28 mouse cellular contexts compared by ENCODE assay signal in genomic region chr3:101230201-101230600, GRCm38 (mm10). TPM values are rescaled to one million over a fixed set of nuclear protein-coding genes. Genes with fewer than 3 reads are reported as not detected.
"Had no signal": no experiment of that assay in that cellular context is flagged by ENCODE, and none has a peak within 500 bp of the region (broad histone marks: within the 10 kb centered on the region; RNA-seq: fewer than 3 reads in every experiment).

No protein-coding gene starts in this region.

- H3K4me1 ChIP-seq: heart, embryonic 12.5 days; hindbrain, embryonic 15.5 days; liver, embryonic 13.5 days; liver, embryonic 15.5 days had no signal

- H3K9me3 ChIP-seq: heart, embryonic 10.5 days; heart, embryonic 12.5 days; hindbrain, embryonic 10.5 days; hindbrain, embryonic 12.5 days; hindbrain, embryonic 15.5 days; limb, embryonic 10.5 days; limb, embryonic 12.5 days; liver, embryonic 13.5 days; liver, embryonic 15.5 days had no signal

- H3K4me2 ChIP-seq: heart, embryonic 12.5 days; hindbrain, embryonic 12.5 days; hindbrain, embryonic 15.5 days; limb, embryonic 12.5 days; liver, embryonic 11.5 days; liver, embryonic 13.5 days; liver, embryonic 15.5 days had no signal

- H3K4me3 ChIP-seq: gastrocnemius, adult 2 months; heart, adult 2 months; heart, embryonic 10.5 days; heart, embryonic 12.5 days; hindbrain, embryonic 10.5 days; hindbrain, embryonic 12.5 days; hindbrain, embryonic 15.5 days; left cerebral cortex, adult 2 months; limb, embryonic 10.5 days; limb, embryonic 12.5 days; liver, embryonic 13.5 days; liver, embryonic 15.5 days had no signal

- H3K27ac ChIP-seq: gastrocnemius, adult 2 months; heart, adult 2 months; heart, embryonic 10.5 days; hindbrain, embryonic 10.5 days; hindbrain, embryonic 12.5 days; hindbrain, embryonic 15.5 days; hindbrain, postnatal 0 days; kidney, postnatal 0 days; left cerebral cortex, adult 2 months; limb, embryonic 10.5 days; limb, embryonic 12.5 days; liver, embryonic 13.5 days; liver, embryonic 15.5 days had no signal

- H3K36me3 ChIP-seq: heart, embryonic 10.5 days; heart, embryonic 12.5 days; hindbrain, embryonic 10.5 days; hindbrain, embryonic 12.5 days; hindbrain, embryonic 15.5 days; limb, embryonic 10.5 days; limb, embryonic 12.5 days; liver, embryonic 13.5 days; liver, embryonic 15.5 days had no signal

- DNase-seq: gastrocnemius, adult 2 months; gastrocnemius, postnatal 10 days; gastrocnemius, postnatal 25 days; heart, adult 2 months; heart, postnatal 10 days; heart, postnatal 4 days; kidney, adult 11 months; kidney, adult 8-10 months; kidney, postnatal 25 days; layer of hippocampus, adult 9-11 months; liver; liver, embryonic 13.5 days; liver, postnatal 0 days had no signal

- H3K27me3 ChIP-seq: heart, embryonic 12.5 days; hindbrain, embryonic 12.5 days; hindbrain, embryonic 15.5 days; limb, embryonic 12.5 days; liver, embryonic 13.5 days; liver, embryonic 15.5 days had no signal

- H3K9ac ChIP-seq: heart, embryonic 12.5 days; hindbrain, embryonic 12.5 days; hindbrain, embryonic 15.5 days; limb, embryonic 12.5 days; liver, embryonic 13.5 days; liver, embryonic 15.5 days; liver, postnatal 0 days had no signal

- ATAC-seq: hindbrain, postnatal 0 days; intestine, embryonic 16.5 days; liver, postnatal 0 days had no signal

RNA-seq across cellular contexts. Expression of gene Cd2, which starts 57.5 kb away (rescaled TPM):
- polyA plus RNA-seq: heart, embryonic 12.5 days; heart, embryonic 14.5 days; hindbrain, embryonic 12.5 days; hindbrain, embryonic 15.5 days; hindbrain, postnatal 0 days; kidney, postnatal 0 days; limb, embryonic 10.5 days; limb, embryonic 12.5 days; limb, embryonic 14.5 days; liver, embryonic 11.5 days; liver, embryonic 13.5 days had no signal
